ENCODE assay signal across 14 mouse cellular contexts in genomic region chr6:99093856-99094255, GRCm38 (mm10).
DNase-seq lines count a peak whose midpoint lies in the region; ATAC-seq and TF ChIP-seq lines count a peak whose summit lies in the region.
"Had no signal": no experiment of that assay in that cellular context is flagged by ENCODE, and none has a peak within 500 bp of the region (broad histone marks: within the 10 kb centered on the region; RNA-seq: fewer than 3 reads in every experiment).

No protein-coding gene starts in this region.

- H3K4me3 ChIP-seq in megakaryocyte, embryonic 14.5 days (replicated peaks) = peak overlapping the region; percentile 93
- peak overlapping the region; percentile 49 for H3K4me3 ChIP-seq in heart, postnatal 0 days (ENCODE audit: low read depth, low read length)
- peak overlapping the region; percentile 36; the same call in 1 of the 2 replicates for H3K4me3 ChIP-seq in stomach, embryonic 14.5 days (ENCODE audit: low read depth, low read length)

- no peak for TF ChIP-seq CTCF in heart, postnatal 0 days (IDR thresholded peaks at IDR 0.05; ENCODE audit: low read depth)

- peaks cover 48% of the 10 kb centered on the region for H3K4me1 ChIP-seq in megakaryocyte, embryonic 14.5 days
- H3K4me1 ChIP-seq in heart, postnatal 0 days (ENCODE audit: control insufficient read depth, insufficient read depth) = peaks cover 28% of the 10 kb centered on the region
- peaks cover 40% of the 10 kb centered on the region for H3K4me1 ChIP-seq in stomach, embryonic 14.5 days (ENCODE audit: control insufficient read depth, insufficient read depth, low read length)

- H3K9me3 ChIP-seq in megakaryocyte, embryonic 14.5 days = no peaks in the 10 kb centered on the region
- H3K9me3 ChIP-seq in heart, postnatal 0 days (replicated peaks; ENCODE audit: control insufficient read depth, low read length) = no peaks in the 10 kb centered on the region
- H3K9me3 ChIP-seq in stomach, embryonic 14.5 days (ENCODE audit: control insufficient read depth, low read depth, low read length) = no peaks in the 10 kb centered on the region
- H3K9me3 ChIP-seq: limb, embryonic 10.5 days had no signal

- H3K9ac ChIP-seq in heart, postnatal 0 days (replicated peaks; ENCODE audit: low read depth, low read length) = 0 out of 2 replicates have a peak overlapping the region, but pooled peaks have one; percentile 32
- H3K9ac ChIP-seq in stomach, embryonic 14.5 days (replicated peaks; ENCODE audit: low read depth, low read length) = peak overlapping the region; percentile 39; the same call in 1 of the 2 replicates

- peak overlapping the region; percentile 67 for H3K4me2 ChIP-seq in heart, postnatal 0 days (ENCODE audit: low read depth, low read length)
- H3K4me2 ChIP-seq in stomach, embryonic 14.5 days (replicated peaks; ENCODE audit: low read depth, low read length) = peak overlapping the region; percentile 48
- H3K4me2 ChIP-seq: midbrain, embryonic 11.5 days had no signal

- no peaks in the 10 kb centered on the region for H3K27me3 ChIP-seq in megakaryocyte, embryonic 14.5 days (replicated peaks)
- H3K27me3 ChIP-seq in heart, postnatal 0 days (ENCODE audit: control insufficient read depth, insufficient read depth, low read length) = no peaks in the 10 kb centered on the region
- H3K27me3 ChIP-seq in stomach, embryonic 14.5 days (ENCODE audit: control insufficient read depth, insufficient read depth, low read length) = no peaks in the 10 kb centered on the region
- H3K27me3 ChIP-seq: Patski had no signal

- TF ChIP-seq EP300 in heart, postnatal 0 days (IDR thresholded peaks at IDR 0.05; ENCODE audit: low read depth) = peak; percentile 51; the same call in 1 of the 2 replicates

- WGBS in heart, postnatal 0 days = 10% methylated on average over 2 of the region's 2 CpGs
- WGBS in stomach, embryonic 14.5 days = 28% methylated on average over 2 of the region's 2 CpGs

- ATAC-seq in megakaryocyte, adult 5-6 weeks (ENCODE audit: poor library complexity, severe bottlenecking) = no peak
- ATAC-seq in heart, postnatal 0 days (ENCODE audit: insufficient read depth, low read depth) = peak; percentile 70
- no peak for ATAC-seq in stomach, embryonic 14.5 days (ENCODE audit: insufficient number of reproducible peaks, insufficient read depth, low FRiP score, low read depth)
- ATAC-seq: Patski had no signal

- H3K36me3 ChIP-seq in megakaryocyte, embryonic 14.5 days (replicated peaks; ENCODE audit: low read length) = no peaks in the 10 kb centered on the region
- no peaks in the 10 kb centered on the region for H3K36me3 ChIP-seq in heart, postnatal 0 days (replicated peaks; ENCODE audit: control insufficient read depth, insufficient read depth, low read length)
- H3K36me3 ChIP-seq in stomach, embryonic 14.5 days (ENCODE audit: control insufficient read depth, insufficient read depth, low read length) = no peaks in the 10 kb centered on the region; the same call in 1 of the 2 replicates
- H3K36me3 ChIP-seq: limb, embryonic 10.5 days had no signal

- DNase-seq in embryo, embryonic 10.5 days (ENCODE audit: low spot score) = peak; percentile 33
- DNase-seq in embryo, embryonic 9.5 days (ENCODE audit: extremely low spot score) = no peak
- peak; percentile 81 for DNase-seq in heart, postnatal 0 days (ENCODE audit: low spot score)
- no peak for DNase-seq in layer of hippocampus, postnatal 14 days (ENCODE audit: low spot score in 2 of 2)
- no peak for DNase-seq in kidney, postnatal 25 days
- DNase-seq: adrenal gland, postnatal 25 days; cerebellum, adult 9-10 months; kidney, postnatal 14 days had no signal

- peak overlapping the region; percentile 97 for H3K27ac ChIP-seq in heart, postnatal 0 days (ENCODE audit: low read depth)
- H3K27ac ChIP-seq in stomach, embryonic 14.5 days (ENCODE audit: low read length) = peak overlapping the region; percentile 92

Comparison
In these comparisons a context has a peak if more than half of its experiments do, and no peak if none do; other contexts are left out.
1. DNase-seq: peak in embryo, embryonic 10.5 days (single experiment) and heart, postnatal 0 days (single experiment); none in embryo, embryonic 9.5 days (single experiment), layer of hippocampus, postnatal 14 days (0 of 2) and kidney, postnatal 25 days (0 of 2).
2. H3K4me3 ChIP-seq: peak in every context shown above with its lines; median percentile 93 in megakaryocyte, embryonic 14.5 days; 49 in heart, postnatal 0 days; 36 in stomach, embryonic 14.5 days.